Mouse (Mus musculus) adrenal gland, postnatal 10 days (tissue): Measurements from ENCODE around the gene 4933427D14Rik. TPM values are rescaled to one million over a fixed set of nuclear protein-coding genes. Genes with fewer than 3 reads are reported as not detected.

Experiments
- total RNA-seq, 2 experiments: library from RNA; stranded (reverse); gene quantifications; 2 replicates each; pipeline ENCODE4 v1.2.3; 2021

Gene 4933427D14Rik
- total RNA-seq, 2 experiments from 2014 or later = 6.1 to 10.9 TPM

Other genes starting within 250 kb of the 4933427D14Rik start
- gene Aipl1, start 169.9 kb downstream of the 4933427D14Rik start, total RNA-seq = under 1 TPM; 0.27 to 0.33 TPM
- 10 to 100 TPM; 14.1 to 23.8 TPM for gene Pimreg, start 165.4 kb downstream of the 4933427D14Rik start, total RNA-seq
- 1 to 10 TPM; 1.4 to 1.5 TPM for gene Pitpnm3, start 71.7 kb downstream of the 4933427D14Rik start, total RNA-seq
- 1 to 10 TPM in 1 of 2 experiments, under 1 TPM in 1; 0.57 to 1.2 TPM for gene Gm43951, start 619 bp downstream of the 4933427D14Rik start, total RNA-seq
- gene Txndc17, start 88 bp upstream of the 4933427D14Rik start, total RNA-seq = 10 to 100 TPM; 61.5 to 64.0 TPM
- 10 to 100 TPM; 12.3 to 14.4 TPM for gene Med31, start 8.1 kb upstream of the 4933427D14Rik start, total RNA-seq
- gene Slc13a5, start 59.8 kb upstream of the 4933427D14Rik start, total RNA-seq = 1 to 10 TPM in 1 of 2 experiments, under 1 TPM in 1; 0.15 to 1.4 TPM
- 10 to 100 TPM; 13.3 to 16.8 TPM for gene Xaf1, start 94.2 kb upstream of the 4933427D14Rik start, total RNA-seq
- gene Fbxo39, start 107.0 kb upstream of the 4933427D14Rik start, total RNA-seq = not detected
- gene Tekt1, start 155.0 kb upstream of the 4933427D14Rik start, total RNA-seq = under 1 TPM in 1 of 2 experiments, not detected in 1; 0.21 TPM
- gene Smtnl2, start 204.3 kb upstream of the 4933427D14Rik start, total RNA-seq = 10 to 100 TPM in 1 of 2 experiments, 1 to 10 TPM in 1; 6.6 to 14.7 TPM
- gene Ggt6, start 228.1 kb upstream of the 4933427D14Rik start, total RNA-seq = 1 to 10 TPM; 2.7 to 3.5 TPM
- 10 to 100 TPM; 77.5 to 84.6 TPM for gene Mybbp1a, start 233.9 kb upstream of the 4933427D14Rik start, total RNA-seq